Mouse (Mus musculus): ENCODE measurements around the gene Adam10.

Adam10 gene

GRCm38 (mm10) chr9:70675117-70675516 is 3.7 kb upstream of the Adam10 start:
- no peak for DNase-seq

- no peak for DNase-seq
These were observed 2.8 kb upstream of the Adam10 start for GRCm38 (mm10) chr9:70675961-70676360.

- peak; percentile 63 for DNase-seq
These were observed 615 bp downstream of the Adam10 start for GRCm38 (mm10) chr9:70679132-70680091.

- DNase-seq: no peak
These were observed 3.4 kb downstream of the Adam10 start for GRCm38 (mm10) chr9:70682202-70682601.

- no peak for DNase-seq
These were observed 9.6 kb downstream of the Adam10 start for GRCm38 (mm10) chr9:70688301-70688968.

- DNase-seq: no peak
These were observed 11.1 kb downstream of the Adam10 start for GRCm38 (mm10) chr9:70689926-70690325.

GRCm38 (mm10) chr9:70690579-70690978 is 11.8 kb downstream of the Adam10 start:
- DNase-seq: no peak

GRCm38 (mm10) chr9:70691772-70692693 is 13.2 kb downstream of the Adam10 start:
- DNase-seq: no peak

GRCm38 (mm10) chr9:70695723-70696122 is 16.9 kb downstream of the Adam10 start:
- peak; percentile 14 for DNase-seq

GRCm38 (mm10) chr9:70698090-70698489 is 19.3 kb downstream of the Adam10 start:
- no peak for DNase-seq

GRCm38 (mm10) chr9:70703597-70704203 is 24.9 kb downstream of the Adam10 start:
- no peak for DNase-seq

GRCm38 (mm10) chr9:70706444-70706843 is 27.6 kb downstream of the Adam10 start:
- no peak for DNase-seq

- no peak for DNase-seq
These were observed 50.7 kb downstream of the Adam10 start for GRCm38 (mm10) chr9:70729544-70729943.

- DNase-seq: no peak
These were observed 52.3 kb downstream of the Adam10 start for GRCm38 (mm10) chr9:70731079-70731478.

- DNase-seq: no peak
These were observed 54.4 kb downstream of the Adam10 start for GRCm38 (mm10) chr9:70733208-70733607.

- no peak for DNase-seq
These were observed 61.2 kb downstream of the Adam10 start for GRCm38 (mm10) chr9:70739998-70740397.

GRCm38 (mm10) chr9:70751504-70752222 is 72.9 kb downstream of the Adam10 start:
- no peak for DNase-seq

- DNase-seq: no peak
These were observed 82.2 kb downstream of the Adam10 start for GRCm38 (mm10) chr9:70760974-70761373.

- no peak for DNase-seq
These were observed 96.7 kb downstream of the Adam10 start for GRCm38 (mm10) chr9:70775517-70775916.

GRCm38 (mm10) chr9:70782191-70782590 is 103.4 kb downstream of the Adam10 start:
- no peak for DNase-seq

GRCm38 (mm10) chr9:70788705-70789104 is 109.9 kb downstream of the Adam10 start:
- DNase-seq: no peak

GRCm38 (mm10) chr9:70790621-70791020 is 111.8 kb downstream of the Adam10 start:
- DNase-seq: no peak
